Comparison of ENCODE assay signal across 9 mouse cellular contexts in genomic region chrX:164449201-164449600, GRCm38 (mm10). TPM values are rescaled to one million over a fixed set of nuclear protein-coding genes. Genes with fewer than 3 reads are reported as not detected.
A peak's percentile ranks its signal among the peaks of the same experiment; 100 is the strongest.
DNase-seq lines count a peak whose midpoint lies in the region; ATAC-seq and TF ChIP-seq lines count a peak whose summit lies in the region.
"Had no signal": no experiment of that assay in that cellular context is flagged by ENCODE, and none has a peak within 500 bp of the region (broad histone marks: within the 10 kb centered on the region; RNA-seq: fewer than 3 reads in every experiment).

No protein-coding gene starts in this region.

- intact Hi-C loops in gastrocnemius, adult 2 months (cut with DNase I): loop anchor here (5.0 to 10.0 kb wide), 2 partner anchors 144 to 267 kb away; no protein-coding TSS in a partner anchor

- H3K9me3 ChIP-seq in neural tube, embryonic 15.5 days (replicated peaks): no peaks in the 10 kb centered on the region

- no peaks in the 10 kb centered on the region for H3K36me3 ChIP-seq in neural tube, embryonic 15.5 days

- no peak for ATAC-seq in neural tube, embryonic 15.5 days (ENCODE audit: low FRiP score)

- H3K4me3 ChIP-seq in gastrocnemius, adult 2 months: no peak overlapping the region
- no peak overlapping the region for H3K4me3 ChIP-seq in neural tube, embryonic 15.5 days (replicated peaks)

- WGBS in neural tube, embryonic 15.5 days: 37% methylated on average over 3 of the region's 3 CpGs

- peak; percentile 54 for TF ChIP-seq CTCF in gastrocnemius, adult 2 months (IDR thresholded peaks at IDR 0.05)

- H3K4me1 ChIP-seq in neural tube, embryonic 15.5 days: no peaks in the 10 kb centered on the region

- no peak overlapping the region for H3K9ac ChIP-seq in neural tube, embryonic 15.5 days (replicated peaks)

- no peak overlapping the region for H3K27ac ChIP-seq in gastrocnemius, adult 2 months
- no peak overlapping the region for H3K27ac ChIP-seq in neural tube, embryonic 15.5 days (replicated peaks)

- no peak for DNase-seq in gastrocnemius, adult 2 months
- DNase-seq in gastrocnemius, postnatal 25 days: no peak
- DNase-seq in neural tube, embryonic 10.5 days (ENCODE audit: extremely low spot score, low spot score): peak; percentile 12
- peak; percentile 63 for DNase-seq in ZHBTc4 (ENCODE audit: low read depth, low spot score)
- DNase-seq in heart, postnatal 4 days: peak; percentile 34
- DNase-seq in lung, postnatal 14 days: peak; percentile 59
- no peak for DNase-seq in urinary bladder, adult 18-20 months (ENCODE audit: low spot score in 2 of 2)

- no peak overlapping the region for H3K4me2 ChIP-seq in neural tube, embryonic 15.5 days

- H3K27me3 ChIP-seq in neural tube, embryonic 15.5 days (replicated peaks): no peaks in the 10 kb centered on the region; the same call in 1 of the 2 replicates

RNA-seq across cellular contexts. Expression of gene Asb11, which starts 12.4 kb away (rescaled TPM):
- total RNA-seq in gastrocnemius, adult 2 months (2021): 100 to 1,000 TPM; 141 to 190 TPM
- 10 to 100 TPM; 67.0 to 99.2 TPM for total RNA-seq in gastrocnemius, postnatal 25 days (2021)
- not detected in 2 replicates for polyA plus RNA-seq in neural tube, embryonic 15.5 days (2015; fragmentation: Nextera tagmentation; extraction: Ambion mirVana)
- total RNA-seq in heart, postnatal 4 days (2021): 10 to 100 TPM; 21.5 to 49.7 TPM

RNA-seq across cellular contexts. Expression of gene Piga, which starts 29.6 kb away (rescaled TPM):
- 1 to 10 TPM; 1.6 to 2.1 TPM for total RNA-seq in gastrocnemius, adult 2 months (2021)
- 1 to 10 TPM; 2.5 to 2.8 TPM for total RNA-seq in gastrocnemius, postnatal 25 days (2021)
- 5.0 and 7.7 TPM in 2 replicates for polyA plus RNA-seq in neural tube, embryonic 15.5 days (2015; fragmentation: Nextera tagmentation; extraction: Ambion mirVana)
- total RNA-seq in heart, postnatal 4 days (2021): 1 to 10 TPM; 4.8 to 5.1 TPM

RNA-seq across cellular contexts. Expression of gene Asb9, which starts 56.9 kb away (rescaled TPM):
- total RNA-seq in gastrocnemius, adult 2 months (2021): not detected
- not detected for total RNA-seq in gastrocnemius, postnatal 25 days (2021)
- polyA plus RNA-seq in neural tube, embryonic 15.5 days (2015; fragmentation: Nextera tagmentation; extraction: Ambion mirVana): not detected in 2 replicates
- total RNA-seq in heart, postnatal 4 days (2021): not detected
- total RNA-seq: neutrophil, adult 5-6 weeks had no signal

Comparison
In these comparisons a context has a peak if more than half of its experiments do, and no peak if none do; other contexts are left out.
1. DNase-seq: peak in neural tube, embryonic 10.5 days (single experiment), ZHBTc4 (single experiment), heart, postnatal 4 days (single experiment) and lung, postnatal 14 days (single experiment); none in gastrocnemius, adult 2 months (single experiment), gastrocnemius, postnatal 25 days (single experiment) and urinary bladder, adult 18-20 months (0 of 2).